Mouse (Mus musculus) lung, adult 2 months (tissue): ENCODE measurements around the gene Srek1.

Experiments
- CTCF ChIP-seq: fragments of 200-500 bp; IDR thresholded peaks from 2 replicates; pipeline ENCODE4 v1.5.1; 2011; ENCODE audit warnings: mild to moderate bottlenecking, low read length, control low read depth; ENCODE audit not compliant: insufficient read depth
- POLR2A ChIP-seq: fragments of 200-500 bp; IDR thresholded peaks from 2 replicates; pipeline ENCODE4 v1.6.1; 2011; ENCODE audit warnings: low read depth, mild to moderate bottlenecking, control low read depth, low read length, borderline replicate concordance; ENCODE audit errors: extremely low read depth

- TF ChIP-seq CTCF (no peak), POLR2A (no peak)
Measured at GRCm38 (mm10) chr13:103772917-103773316, 1.5 kb downstream of the Srek1 start.
